Mouse (Mus musculus): Measurements from ENCODE around the gene Slc5a1. TPM values are rescaled to one million over a fixed set of nuclear protein-coding genes. Genes with fewer than 3 reads are reported as not detected.

The Slc5a1 gene
- polyA plus RNA-seq, 1 experiment = 0.01 TPM

DNA sequence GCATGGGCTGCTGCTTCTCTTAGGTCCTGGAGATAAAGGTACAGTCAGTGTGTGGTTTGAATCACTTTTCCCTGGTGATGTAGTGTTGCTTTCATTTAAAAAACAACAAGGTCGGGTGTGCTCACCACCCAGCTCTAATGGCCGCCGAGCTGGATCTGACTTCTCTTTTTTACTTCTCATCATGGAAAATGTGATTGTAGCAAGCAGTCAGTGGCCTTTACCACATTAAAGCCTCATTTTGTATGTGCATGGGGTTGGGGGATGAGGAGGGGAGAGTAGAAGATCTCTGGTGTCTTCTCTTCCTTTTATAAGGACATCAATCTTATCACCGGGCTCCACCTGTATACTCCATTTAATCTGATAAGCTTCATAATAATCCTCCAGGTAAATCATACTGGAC lies 21.3 kb downstream of the Slc5a1 start:
- Histone ChIP-seq H3K79me2 (ENCODE audit: control insufficient read depth, insufficient read depth) (no peaks in the 10 kb centered on the region), H3K27me3 (ENCODE audit: control insufficient read depth, insufficient read depth, insufficient read length) (peaks cover 18% of the 10 kb centered on the region), H3K79me3 (ENCODE audit: low read depth) (no peaks in the 10 kb centered on the region), H3ac (ENCODE audit: control insufficient read depth, insufficient read length, low read depth) (no peak overlapping the region), H3K4me3 (ENCODE audit: insufficient read depth, poor library complexity, severe bottlenecking) (no peak overlapping the region), H3K36me3 (ENCODE audit: control insufficient read depth, insufficient read depth) (no peaks in the 10 kb centered on the region)
- TF ChIP-seq USF1 (IDR thresholded peaks at IDR 0.05; ENCODE audit: low read depth) = no peak
- no peak for TF ChIP-seq MAX (IDR thresholded peaks at IDR 0.05)
- TF ChIP-seq CEBPB (IDR thresholded peaks at IDR 0.05; ENCODE audit: low read depth) = no peak
- no peak for TF ChIP-seq MYOD1 (IDR thresholded peaks at IDR 0.05; ENCODE audit: control insufficient read depth, insufficient read length, low read depth)
- no peak for TF ChIP-seq FOSL1 (IDR thresholded peaks at IDR 0.05; ENCODE audit: insufficient read depth, low read length, poor library complexity, severe bottlenecking)
- no peak for TF ChIP-seq MYOG (IDR thresholded peaks at IDR 0.05; ENCODE audit: control insufficient read depth, extremely low read depth, insufficient read length)

DNA sequence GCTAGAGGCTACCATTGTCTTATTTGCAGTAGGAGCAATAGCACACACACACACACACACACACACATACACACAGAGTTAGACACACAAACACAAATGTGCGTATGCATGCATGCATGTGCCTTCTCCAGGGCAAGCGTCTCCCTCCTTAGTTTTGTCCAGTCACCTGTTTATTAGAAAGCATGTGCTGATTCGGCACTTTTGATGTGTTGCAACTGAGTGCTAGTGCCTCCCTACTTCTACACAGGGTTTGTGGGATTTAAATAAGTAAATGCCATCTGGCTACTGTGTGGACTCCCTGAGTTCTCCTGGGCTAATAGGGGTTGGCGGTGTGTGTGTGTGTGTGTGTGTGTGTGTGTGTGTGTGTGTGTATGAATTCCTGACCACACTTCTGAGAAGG lies 30.1 kb downstream of the Slc5a1 start:
- no peaks in the 10 kb centered on the region for H3K79me3 ChIP-seq (ENCODE audit: low read depth)
- TF ChIP-seq CTCF (IDR thresholded peaks at IDR 0.05; ENCODE audit: control insufficient read depth, insufficient read depth, insufficient read length) (no peak), USF1 (IDR thresholded peaks at IDR 0.05; ENCODE audit: low read depth) (no peak), MAX (IDR thresholded peaks at IDR 0.05) (no peak), MYOG (IDR thresholded peaks at IDR 0.05; ENCODE audit: control insufficient read depth, extremely low read depth, insufficient read length) (no peak), FOSL1 (IDR thresholded peaks at IDR 0.05; ENCODE audit: insufficient read depth, low read length, poor library complexity, severe bottlenecking) (no peak)
- no peaks in the 10 kb centered on the region for H3K36me3 ChIP-seq (ENCODE audit: control insufficient read depth, insufficient read depth)
- no peak overlapping the region for H3K4me3 ChIP-seq (ENCODE audit: insufficient read depth, poor library complexity, severe bottlenecking)
- H3K79me2 ChIP-seq (ENCODE audit: control insufficient read depth, insufficient read depth) = no peaks in the 10 kb centered on the region
- peaks cover 40% of the 10 kb centered on the region for H3K27me3 ChIP-seq (ENCODE audit: control insufficient read depth, insufficient read depth, insufficient read length)
- H3ac ChIP-seq (ENCODE audit: control insufficient read depth, insufficient read length, low read depth) = no peak overlapping the region

DNA sequence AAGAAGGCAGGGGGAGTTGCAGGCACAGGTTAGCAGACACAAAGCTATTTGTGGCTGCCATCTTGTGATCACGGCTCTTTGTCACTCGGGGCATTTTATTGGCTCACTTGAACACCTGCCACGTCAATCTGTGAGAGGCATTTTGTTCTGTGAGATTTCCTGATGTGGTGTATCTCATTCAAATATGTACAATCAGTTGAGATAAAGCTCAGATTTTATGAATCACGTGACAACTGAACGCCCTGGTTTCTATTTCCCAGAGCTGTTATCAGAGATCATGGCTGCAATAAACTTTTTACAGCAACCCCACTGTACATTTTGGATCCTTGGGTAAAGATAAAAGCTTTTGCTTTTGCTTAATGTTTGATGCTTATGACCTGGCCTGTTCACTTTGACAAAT lies 31.6 kb downstream of the Slc5a1 start:
- H3K27me3 ChIP-seq (ENCODE audit: control insufficient read depth, insufficient read depth, insufficient read length) = peaks cover 43% of the 10 kb centered on the region
- no peak overlapping the region for H3ac ChIP-seq (ENCODE audit: control insufficient read depth, insufficient read length, low read depth)
- no peaks in the 10 kb centered on the region for H3K79me3 ChIP-seq (ENCODE audit: low read depth)
- no peaks in the 10 kb centered on the region for H3K79me2 ChIP-seq (ENCODE audit: control insufficient read depth, insufficient read depth)
- no peak for TF ChIP-seq USF1 (IDR thresholded peaks at IDR 0.05; ENCODE audit: low read depth)
- TF ChIP-seq MAX (IDR thresholded peaks at IDR 0.05) = no peak
- TF ChIP-seq MYOD1 (IDR thresholded peaks at IDR 0.05; ENCODE audit: control insufficient read depth, insufficient read length, low read depth) = no peak
- no peak for TF ChIP-seq CTCF (IDR thresholded peaks at IDR 0.05; ENCODE audit: control insufficient read depth, insufficient read depth, insufficient read length)
- no peak for TF ChIP-seq MYOG (IDR thresholded peaks at IDR 0.05; ENCODE audit: control insufficient read depth, extremely low read depth, insufficient read length)
- TF ChIP-seq CEBPB (IDR thresholded peaks at IDR 0.05; ENCODE audit: low read depth) = no peak
- TF ChIP-seq FOSL1 (IDR thresholded peaks at IDR 0.05; ENCODE audit: insufficient read depth, low read length, poor library complexity, severe bottlenecking) = no peak
- H3K4me3 ChIP-seq (ENCODE audit: insufficient read depth, poor library complexity, severe bottlenecking) = no peak overlapping the region
- H3K36me3 ChIP-seq (ENCODE audit: control insufficient read depth, insufficient read depth) = no peaks in the 10 kb centered on the region

DNA sequence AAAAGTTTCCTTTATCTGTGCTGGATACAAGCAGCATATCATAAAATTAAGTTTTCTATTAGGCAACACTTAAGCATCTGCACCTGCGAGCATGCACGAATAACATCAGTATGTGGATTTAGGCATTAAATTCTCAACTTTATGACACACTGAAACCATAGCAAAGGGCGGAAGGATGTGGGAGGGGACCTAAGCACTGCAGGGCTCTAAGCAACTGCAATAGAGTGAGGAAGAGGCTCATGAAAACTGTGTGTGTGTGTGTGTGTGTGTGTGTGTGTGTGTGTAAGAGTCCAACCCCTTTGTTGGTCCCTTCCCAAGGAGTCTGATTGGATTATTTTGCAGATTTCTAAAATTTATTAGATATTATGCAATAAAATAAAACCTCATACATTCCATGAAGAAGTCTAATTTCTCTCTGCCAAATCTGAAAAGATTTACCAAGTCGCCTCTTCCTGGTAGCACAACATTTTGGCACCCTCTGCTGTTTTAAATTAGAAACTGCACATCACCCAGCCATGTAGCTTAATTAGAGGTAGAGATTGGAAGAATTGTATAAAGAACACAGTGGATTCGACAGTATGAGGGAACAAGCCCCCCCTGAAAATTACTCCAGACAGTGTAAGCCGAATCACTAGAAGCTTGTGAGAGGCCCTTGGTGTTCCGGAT lies 38.9 kb downstream of the Slc5a1 start:
- Histone ChIP-seq H3K79me3 (ENCODE audit: low read depth) (no peaks in the 10 kb centered on the region), H3K79me2 (ENCODE audit: control insufficient read depth, insufficient read depth) (no peaks in the 10 kb centered on the region), H3K4me3 (ENCODE audit: insufficient read depth, poor library complexity, severe bottlenecking) (no peak overlapping the region), H3K36me3 (ENCODE audit: control insufficient read depth, insufficient read depth) (no peaks in the 10 kb centered on the region), H3K27me3 (ENCODE audit: control insufficient read depth, insufficient read depth, insufficient read length) (peaks cover 44% of the 10 kb centered on the region), H3ac (ENCODE audit: control insufficient read depth, insufficient read length, low read depth) (no peak overlapping the region)
- TF ChIP-seq CTCF (IDR thresholded peaks at IDR 0.05; ENCODE audit: control insufficient read depth, insufficient read depth, insufficient read length) (no peak), MAX (IDR thresholded peaks at IDR 0.05) (no peak), CEBPB (IDR thresholded peaks at IDR 0.05; ENCODE audit: low read depth) (no peak), MYOG (IDR thresholded peaks at IDR 0.05; ENCODE audit: control insufficient read depth, extremely low read depth, insufficient read length) (no peak), MYOD1 (IDR thresholded peaks at IDR 0.05; ENCODE audit: control insufficient read depth, insufficient read length, low read depth) (no peak), FOSL1 (IDR thresholded peaks at IDR 0.05; ENCODE audit: insufficient read depth, low read length, poor library complexity, severe bottlenecking) (no peak), USF1 (IDR thresholded peaks at IDR 0.05; ENCODE audit: low read depth) (no peak)

DNA sequence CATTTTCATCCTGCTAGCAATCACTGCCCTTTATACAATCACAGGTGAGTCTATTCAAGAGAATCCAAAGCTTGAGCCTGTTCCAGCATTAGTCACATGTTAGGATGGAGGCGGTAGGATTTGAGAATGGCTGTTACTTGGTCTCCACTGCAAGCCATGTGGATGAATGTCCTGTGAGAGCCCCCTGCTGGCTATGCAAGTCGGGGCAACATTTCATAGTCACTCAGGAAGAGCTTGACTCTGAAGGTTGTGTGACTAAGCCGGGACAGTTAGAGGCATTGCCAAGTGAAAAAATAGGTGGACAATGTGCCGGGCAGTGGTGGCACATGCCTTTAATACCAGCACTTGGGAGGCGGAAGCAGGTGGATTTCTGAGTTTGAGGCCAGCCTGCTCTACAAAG lies 40.0 kb downstream of the Slc5a1 start:
- Histone ChIP-seq H3K79me2 (ENCODE audit: control insufficient read depth, insufficient read depth) (no peaks in the 10 kb centered on the region), H3K27me3 (ENCODE audit: control insufficient read depth, insufficient read depth, insufficient read length) (peaks cover 51% of the 10 kb centered on the region), H3K4me3 (ENCODE audit: insufficient read depth, poor library complexity, severe bottlenecking) (no peak overlapping the region), H3ac (ENCODE audit: control insufficient read depth, insufficient read length, low read depth) (no peak overlapping the region), H3K36me3 (ENCODE audit: control insufficient read depth, insufficient read depth) (no peaks in the 10 kb centered on the region), H3K79me3 (ENCODE audit: low read depth) (no peaks in the 10 kb centered on the region)
- TF ChIP-seq CTCF (IDR thresholded peaks at IDR 0.05; ENCODE audit: control insufficient read depth, insufficient read depth, insufficient read length) (peak; percentile 4), FOSL1 (IDR thresholded peaks at IDR 0.05; ENCODE audit: insufficient read depth, low read length, poor library complexity, severe bottlenecking) (no peak)

DNA sequence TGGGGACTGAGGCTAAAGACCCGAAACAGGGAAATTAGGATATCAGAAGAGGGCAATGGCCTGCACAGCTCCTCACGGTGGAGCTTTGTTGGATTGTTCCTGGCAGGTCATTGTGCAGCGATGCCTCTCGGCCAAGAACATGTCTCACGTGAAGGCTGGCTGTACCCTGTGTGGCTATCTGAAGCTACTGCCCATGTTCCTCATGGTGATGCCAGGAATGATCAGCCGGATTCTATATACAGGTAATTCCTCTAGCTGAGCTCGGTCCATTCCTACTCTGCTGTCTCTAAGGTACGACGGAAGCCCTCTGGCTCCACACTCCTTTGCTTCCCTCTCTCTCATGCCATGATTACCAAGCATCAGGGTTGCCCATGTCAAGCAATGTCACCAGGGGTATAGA lies 42.8 kb downstream of the Slc5a1 start:
- Histone ChIP-seq H3K79me2 (ENCODE audit: control insufficient read depth, insufficient read depth) (no peaks in the 10 kb centered on the region), H3K27me3 (ENCODE audit: control insufficient read depth, insufficient read depth, insufficient read length) (peaks cover 56% of the 10 kb centered on the region), H3K79me3 (ENCODE audit: low read depth) (no peaks in the 10 kb centered on the region), H3K36me3 (ENCODE audit: control insufficient read depth, insufficient read depth) (no peaks in the 10 kb centered on the region), H3K4me3 (ENCODE audit: insufficient read depth, poor library complexity, severe bottlenecking) (no peak overlapping the region), H3ac (ENCODE audit: control insufficient read depth, insufficient read length, low read depth) (no peak overlapping the region)
- TF ChIP-seq USF1 (IDR thresholded peaks at IDR 0.05; ENCODE audit: low read depth) (no peak), MAX (IDR thresholded peaks at IDR 0.05) (no peak), CEBPB (IDR thresholded peaks at IDR 0.05; ENCODE audit: low read depth) (no peak), MYOG (IDR thresholded peaks at IDR 0.05; ENCODE audit: control insufficient read depth, extremely low read depth, insufficient read length) (no peak), FOSL1 (IDR thresholded peaks at IDR 0.05; ENCODE audit: insufficient read depth, low read length, poor library complexity, severe bottlenecking) (no peak), CTCF (IDR thresholded peaks at IDR 0.05; ENCODE audit: control insufficient read depth, insufficient read depth, insufficient read length) (no peak), MYOD1 (IDR thresholded peaks at IDR 0.05; ENCODE audit: control insufficient read depth, insufficient read length, low read depth) (no peak)

Data from C2C12 (cell line).